17 mouse cellular contexts compared by ENCODE assay signal in genomic region chr19:19945247-19945646, GRCm38 (mm10).
"Had no signal": no experiment of that assay in that cellular context is flagged by ENCODE, and none has a peak within 500 bp of the region (broad histone marks: within the 10 kb centered on the region; RNA-seq: fewer than 3 reads in every experiment).

No protein-coding gene starts in this region.

- H3K4me2 ChIP-seq: lung, embryonic 15.5 days; midbrain, embryonic 12.5 days; midbrain, embryonic 15.5 days; neural tube, embryonic 12.5 days; stomach, embryonic 15.5 days had no signal

- H3K36me3 ChIP-seq: lung, embryonic 15.5 days; midbrain, embryonic 12.5 days; midbrain, embryonic 15.5 days; neural tube, embryonic 12.5 days; stomach, embryonic 15.5 days had no signal

- H3K9ac ChIP-seq: liver, postnatal 0 days; lung, embryonic 15.5 days; midbrain, embryonic 12.5 days; midbrain, embryonic 15.5 days; neural tube, embryonic 12.5 days; stomach, embryonic 15.5 days had no signal

- ATAC-seq: liver, postnatal 0 days; lung, postnatal 0 days; midbrain, embryonic 15.5 days had no signal

- H3K4me3 ChIP-seq: lung, embryonic 15.5 days; megakaryocyte, embryonic 14.5 days; midbrain, embryonic 12.5 days; midbrain, embryonic 15.5 days; neural tube, embryonic 12.5 days; stomach, embryonic 15.5 days had no signal

- H3K4me1 ChIP-seq: lung, embryonic 15.5 days; megakaryocyte, embryonic 14.5 days; midbrain, embryonic 12.5 days; midbrain, embryonic 15.5 days; neural tube, embryonic 12.5 days; stomach, embryonic 15.5 days had no signal

- H3K27ac ChIP-seq: lung, embryonic 15.5 days; macrophage; midbrain, embryonic 12.5 days; midbrain, embryonic 15.5 days; neural tube, embryonic 12.5 days; stomach, embryonic 15.5 days; stomach, postnatal 0 days had no signal

- H3K9me3 ChIP-seq: lung, embryonic 15.5 days; midbrain, embryonic 12.5 days; midbrain, embryonic 15.5 days; neural tube, embryonic 12.5 days; stomach, embryonic 15.5 days had no signal

- DNase-seq: liver, postnatal 0 days; lung, adult 2 months; lung, postnatal 14 days; lung, postnatal 36 days; right cerebral cortex, postnatal 14 days; thymus, adult 2 months; thymus, postnatal 25 days; thymus, postnatal 4 days had no signal

- H3K27me3 ChIP-seq: lung, embryonic 15.5 days; megakaryocyte, embryonic 14.5 days; midbrain, embryonic 12.5 days; midbrain, embryonic 15.5 days; neural tube, embryonic 12.5 days; stomach, embryonic 15.5 days had no signal
